Mouse (Mus musculus): Measurements from ENCODE around the gene Clec16a.

DNA sequence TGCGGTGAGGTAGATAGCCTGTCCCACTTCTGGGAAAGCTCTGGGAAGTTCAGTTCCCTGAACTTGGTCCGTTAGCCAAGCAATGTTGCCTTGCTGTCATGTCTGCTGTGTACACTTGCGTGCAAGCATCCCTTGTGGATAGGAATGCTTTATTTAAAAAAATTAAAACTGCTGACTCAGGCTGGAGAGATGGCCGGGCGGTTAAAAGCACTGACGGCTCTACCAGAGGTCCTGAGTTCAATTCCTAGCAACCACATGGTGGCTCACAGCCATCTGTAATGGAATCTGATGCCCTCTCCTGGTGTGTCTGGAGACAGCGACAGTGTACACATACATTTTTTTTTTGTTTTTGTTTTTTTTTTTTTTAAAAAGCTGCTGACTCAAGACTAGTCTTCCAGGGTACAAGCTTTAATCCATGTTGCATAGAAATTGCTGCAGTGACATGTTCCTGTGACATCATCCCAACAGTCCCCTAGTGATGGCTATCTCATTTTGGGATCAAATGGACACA, 242.5 kb downstream of the Clec16a start:
- TF ChIP-seq CTCF (IDR thresholded peaks at IDR 0.05; ENCODE audit: borderline replicate concordance, control insufficient read depth, extremely low read depth, insufficient read depth, low read length, poor library complexity) (no peak), POLR2A (IDR thresholded peaks at IDR 0.05; ENCODE audit: control insufficient read depth, extremely low read depth, insufficient read depth, low read length, poor library complexity) (no peak)
